Mouse (Mus musculus) testis, adult 10 weeks (tissue): Measurements from ENCODE around the gene Dnah12. TPM values are rescaled to one million over a fixed set of nuclear protein-coding genes. Genes with fewer than 3 reads are reported as not detected.

Experiments used
- polyA plus RNA-seq: library from polyadenylated mRNA; stranded (reverse); fragments of 350-450 nt; fragmentation: Illumina TruSeq; extraction: RNeasy Lipid Tissue Mini Kit (QIAGEN cat#74804); gene quantifications from one replicate; pipeline ENCODE4 v1.2.3, GENCODE M21; 2014; ENCODE audit warnings: low read depth, low replicate concordance

Gene Dnah12
- 65.4 TPM for polyA plus RNA-seq

DNA sequence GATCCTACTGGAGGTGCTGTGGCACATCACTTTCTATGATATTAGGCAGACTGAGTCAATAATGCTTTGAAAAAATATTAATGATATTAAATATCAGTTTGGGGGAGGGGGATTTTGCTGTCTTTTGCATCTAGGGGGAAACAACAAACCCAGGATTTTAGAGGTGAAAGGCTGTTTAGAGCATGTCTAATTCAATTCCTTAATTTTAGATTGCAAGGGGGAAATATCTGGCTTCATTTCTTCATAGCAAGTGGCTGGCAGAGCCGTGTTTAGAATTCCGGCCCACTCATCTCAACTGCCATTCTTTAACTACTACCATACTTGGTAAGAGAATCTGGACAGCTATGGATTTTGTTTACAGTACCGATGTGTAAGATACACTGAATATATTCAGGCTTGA lies at the start of gene Dnah12:
Dnah12 (plus strand) TSS at position 301 of the 400 bp plus-strand sequence.

DNA sequence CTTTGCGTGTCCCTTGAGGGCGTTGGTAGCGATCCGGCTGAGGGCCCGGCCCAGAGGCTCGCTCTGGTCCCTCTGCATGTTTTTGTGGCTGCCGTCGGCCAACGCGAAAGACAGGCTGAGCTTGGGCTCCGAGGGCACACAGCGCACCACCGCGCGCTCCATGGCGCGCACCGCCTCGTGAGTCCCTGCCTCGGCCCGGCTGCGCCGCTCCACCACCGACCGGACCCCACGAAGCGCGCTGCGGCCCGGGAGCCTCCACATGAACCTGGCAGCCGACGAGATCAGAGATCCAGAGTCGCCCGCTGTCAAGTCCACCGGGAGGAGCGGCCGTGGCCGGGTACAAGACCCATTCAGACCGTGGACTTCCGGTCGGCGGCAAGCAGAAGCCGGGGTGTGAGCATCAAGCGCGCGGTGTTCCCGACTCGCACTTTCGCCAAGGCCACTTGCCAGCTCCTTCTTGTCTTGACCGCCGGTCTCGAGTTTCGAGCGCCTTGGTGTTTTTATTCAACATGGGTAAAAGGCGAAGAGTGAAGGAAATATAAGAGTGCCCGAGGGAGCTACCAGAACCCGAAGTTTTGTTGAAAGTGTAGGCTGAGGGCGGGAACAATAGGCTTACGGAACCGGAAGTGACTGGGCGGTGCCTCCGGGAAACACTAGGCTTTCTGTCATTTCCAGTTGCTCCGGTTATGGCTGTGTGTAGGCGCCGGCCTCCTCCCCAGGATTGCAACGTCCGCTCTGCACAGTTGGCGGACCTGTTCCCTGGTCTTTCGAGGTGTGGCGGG lies 23.6 kb upstream of the Dnah12 start, which contains the start of gene Pde12:
Pde12 (minus strand) TSS at position 592 of the 782 bp plus-strand sequence.

DNA sequence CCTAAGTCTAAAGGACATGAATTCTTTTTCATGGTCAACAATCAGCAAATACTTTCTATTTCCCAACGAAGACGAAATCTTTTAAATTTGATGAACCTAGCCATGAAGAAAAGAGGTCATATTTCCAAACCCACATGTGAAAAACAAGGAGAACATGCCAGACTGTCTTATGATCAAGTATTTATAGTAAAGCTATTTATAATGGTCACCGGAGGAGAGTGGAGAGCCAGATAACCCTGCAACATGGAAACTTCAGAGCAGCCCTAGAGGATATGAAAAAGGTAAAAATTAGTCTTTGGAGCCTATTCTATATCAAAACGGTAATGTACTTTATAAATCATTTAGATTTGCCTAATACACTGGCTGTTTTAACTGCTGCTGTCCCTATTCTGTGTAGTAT lies 201.3 kb downstream of the Dnah12 start, which contains the start of gene Asb14:
Asb14 (plus strand) TSS at position 166 of the 400 bp plus-strand sequence.

Other genes starting within 250 kb of the Dnah12 start
- gene Slmap, start 158.3 kb upstream of the Dnah12 start, polyA plus RNA-seq: 288 TPM
- gene Dennd6a, start 119.4 kb upstream of the Dnah12 start, polyA plus RNA-seq: 14.1 TPM
- 240 TPM for gene Arf4, start 55.2 kb upstream of the Dnah12 start, polyA plus RNA-seq
- 6.3 TPM for gene Pde12, start 23.4 kb upstream of the Dnah12 start, polyA plus RNA-seq
- 4.9 TPM for gene Asb14, start 201.3 kb downstream of the Dnah12 start, polyA plus RNA-seq